Mouse (Mus musculus): ENCODE data around the gene Olfr730.

Gene Olfr730

DNA sequence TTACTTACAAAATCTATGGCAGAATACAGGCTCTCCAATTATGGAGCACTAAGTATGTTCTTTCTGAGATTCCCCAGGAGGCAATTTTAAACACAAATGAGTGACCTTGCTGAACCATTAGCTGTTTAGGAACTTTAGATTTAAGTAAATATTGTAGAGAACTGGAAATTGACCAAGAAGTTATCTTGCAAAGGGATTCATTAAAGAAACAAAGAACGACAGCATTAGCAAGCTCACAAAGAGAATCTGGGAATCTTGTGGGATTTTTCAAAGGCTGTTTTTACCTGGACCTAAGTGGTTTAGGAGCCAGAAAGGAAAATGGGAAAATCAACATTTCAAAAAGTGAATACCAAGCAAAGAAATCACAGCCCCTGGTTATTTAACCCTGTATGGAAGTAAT lies at the start of gene Olfr730:
Gene Olfr730 (minus strand): TSS at position 101 of the 400 bp plus-strand sequence.
- DNase-seq = no peak

DNA sequence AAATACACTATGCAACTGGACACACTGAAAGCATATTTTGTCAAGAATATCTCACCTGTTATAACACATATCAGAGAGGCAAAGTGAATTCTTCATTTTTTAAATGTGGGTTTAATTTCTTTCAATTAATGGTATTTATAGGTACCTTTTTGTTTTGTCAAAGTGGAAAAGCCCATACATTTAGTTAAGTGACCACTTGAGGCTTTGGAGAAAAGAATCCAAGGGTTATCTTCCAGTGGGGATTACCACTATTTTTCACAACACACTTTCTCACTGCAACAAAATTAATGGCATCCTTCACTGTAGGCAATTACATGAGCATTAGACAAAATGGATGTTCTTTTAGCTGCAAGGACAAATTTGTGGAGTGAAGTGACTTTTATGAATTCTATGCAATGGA lies 35.2 kb downstream of the Olfr730 start, which contains the start of gene Olfr729:
Gene Olfr729 (minus strand): TSS at position 101 of the 400 bp plus-strand sequence.
- DNase-seq = no peak

DNA sequence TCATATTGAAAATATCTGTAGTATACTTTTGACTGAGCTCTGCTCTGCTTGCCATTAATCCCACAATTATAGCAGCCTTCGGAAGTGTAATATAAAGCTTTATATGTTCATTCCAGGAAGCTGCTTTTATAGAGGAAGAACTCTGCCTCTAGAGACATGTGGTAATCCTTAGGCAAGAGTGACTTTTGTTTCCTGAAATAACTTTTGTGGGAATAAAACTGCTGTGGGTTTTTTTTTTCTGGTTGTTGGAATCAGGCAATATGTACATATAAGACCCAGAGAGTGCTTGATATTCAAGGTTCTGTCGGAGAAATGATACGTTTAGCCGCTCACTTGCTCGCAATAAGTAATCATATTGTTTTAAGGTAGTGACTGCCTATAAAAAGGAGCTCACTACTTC lies 45.4 kb downstream of the Olfr730 start, which contains the start of gene Olfr728:
Gene Olfr728 (minus strand): TSS at position 101 of the 400 bp plus-strand sequence.
- no peak for DNase-seq
